Mouse (Mus musculus): ENCODE data around the gene Napb. TPM values are rescaled to one million over a fixed set of nuclear protein-coding genes. Genes with fewer than 3 reads are reported as not detected.
"Not testable (repeated sequence)": the region's sequence is repeated elsewhere in the genome, so short reads cannot be mapped to it uniquely, and the experiment has no call there.

The Napb gene
- 141 and 208 TPM in 2 replicates for polyA plus RNA-seq (2012; ENCODE audit: insufficient read depth, insufficient read length, low replicate concordance, missing spikeins)

DNA sequence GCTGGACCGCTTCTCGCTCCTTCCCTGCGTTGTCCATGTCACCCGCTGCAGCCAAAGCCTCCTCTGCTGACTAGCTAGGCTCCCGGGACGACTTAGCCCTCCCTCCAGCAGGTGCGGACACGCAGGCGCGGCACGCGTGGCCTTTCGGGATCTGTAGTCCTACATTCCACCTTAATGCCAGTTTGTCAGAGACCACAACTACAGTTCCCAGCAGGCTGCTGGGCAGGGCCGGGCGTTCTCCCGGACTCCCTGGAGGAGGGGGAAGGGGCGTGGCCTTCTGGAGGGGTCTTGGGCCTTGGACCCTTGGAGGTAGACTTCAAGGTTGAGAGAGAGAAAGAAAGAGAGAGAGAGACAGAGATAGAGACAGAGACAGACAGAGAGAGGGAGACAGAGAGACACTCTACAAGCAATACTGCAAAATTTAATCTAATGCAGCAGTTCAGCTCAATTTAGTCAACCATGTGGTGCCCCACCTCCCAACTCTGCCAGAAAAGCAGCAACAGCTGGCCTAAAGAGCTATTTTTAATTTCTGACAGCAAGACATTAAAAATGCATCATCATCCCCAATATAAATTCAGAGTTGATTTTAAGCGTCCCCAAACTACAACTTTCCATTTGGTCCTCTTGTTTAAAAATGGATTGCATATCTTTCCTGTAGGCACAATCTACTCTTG, at the start of gene Napb:
Gene Napb (minus strand): TSS at position 141 of the 674 bp plus-strand sequence.
- 3% methylated on average over 18 of the region's 18 CpGs for WGBS
- TF ChIP-seq CTCF (IDR thresholded peaks at IDR 0.05; ENCODE audit: insufficient read depth, low read depth, low read length) (no peak), POLR2A (IDR thresholded peaks at IDR 0.05; ENCODE audit: insufficient read depth, low read depth, low read length) (peak; percentile 93)
- Histone ChIP-seq H3K27ac (ENCODE audit: insufficient read depth, low read depth, low read length) (peak within 1 kb of the TSS; percentile 76), H3K4me3 (ENCODE audit: insufficient read depth, low read depth, low read length) (peak within 1 kb of the TSS; percentile 75), H3K4me1 (ENCODE audit: control insufficient read depth, insufficient read depth, low read length) (no peaks in the 10 kb centered on the region)

DNA sequence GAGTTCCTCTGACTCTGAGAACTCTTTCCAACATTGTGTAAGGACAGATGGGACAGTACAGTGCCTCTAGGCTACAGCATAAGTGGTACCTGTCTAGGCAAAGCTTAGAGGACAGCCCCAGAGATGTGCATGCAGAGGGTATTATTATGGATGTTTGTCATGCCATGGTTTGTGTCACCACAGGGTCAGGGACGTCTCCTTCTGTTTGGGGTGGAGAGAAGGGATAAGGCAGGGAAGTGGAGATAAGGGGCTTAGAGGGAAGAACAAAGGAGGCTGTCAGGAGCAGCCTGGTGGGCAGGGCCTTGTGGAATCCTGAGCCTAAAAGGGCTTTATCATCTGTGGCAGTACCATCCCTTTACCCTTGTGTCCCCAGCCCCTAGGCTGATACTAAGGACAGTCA, 49.4 kb upstream of the Napb start, which contains the start of gene 8030411F24Rik:
Gene 8030411F24Rik (plus strand): TSS at position 301 of the 400 bp plus-strand sequence.
- Histone ChIP-seq H3K27ac (ENCODE audit: insufficient read depth, low read depth, low read length) (no peak within 1 kb of the TSS), H3K4me3 (ENCODE audit: insufficient read depth, low read depth, low read length) (no peak within 1 kb of the TSS), H3K4me1 (ENCODE audit: control insufficient read depth, insufficient read depth, low read length) (no peaks in the 10 kb centered on the region)
- TF ChIP-seq CTCF (IDR thresholded peaks at IDR 0.05; ENCODE audit: insufficient read depth, low read depth, low read length) (no peak), POLR2A (IDR thresholded peaks at IDR 0.05; ENCODE audit: insufficient read depth, low read depth, low read length) (no peak)
- 16% methylated on average over 1 of the region's 1 CpGs for WGBS

DNA sequence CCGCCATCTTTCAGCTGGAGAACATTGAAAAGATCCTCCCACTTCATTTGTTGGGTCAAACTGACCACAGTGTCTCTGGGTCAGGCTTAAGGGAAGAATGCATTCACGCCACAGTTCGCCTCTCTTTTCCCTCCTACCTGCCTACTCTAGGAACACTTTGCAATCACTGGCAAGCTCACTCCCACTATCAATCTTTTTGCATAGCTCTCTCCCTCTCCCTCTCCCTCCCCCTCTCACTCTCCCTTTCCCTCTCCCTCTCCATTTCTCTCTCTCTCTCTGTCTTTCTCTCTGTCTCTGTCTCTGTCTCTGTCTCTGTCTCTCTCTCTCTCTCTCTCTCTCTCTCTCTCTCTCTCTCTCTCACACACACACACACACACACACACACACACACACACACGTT, 39.1 kb upstream of the Napb start, which contains the start of gene Cst11:
Gene Cst11 (minus strand): TSS at position 101 of the 400 bp plus-strand sequence.
- H3K4me3 ChIP-seq (ENCODE audit: insufficient read depth, low read depth, low read length): not testable (repeated sequence)
- WGBS: 91% methylated on average over 4 of the region's 4 CpGs

DNA sequence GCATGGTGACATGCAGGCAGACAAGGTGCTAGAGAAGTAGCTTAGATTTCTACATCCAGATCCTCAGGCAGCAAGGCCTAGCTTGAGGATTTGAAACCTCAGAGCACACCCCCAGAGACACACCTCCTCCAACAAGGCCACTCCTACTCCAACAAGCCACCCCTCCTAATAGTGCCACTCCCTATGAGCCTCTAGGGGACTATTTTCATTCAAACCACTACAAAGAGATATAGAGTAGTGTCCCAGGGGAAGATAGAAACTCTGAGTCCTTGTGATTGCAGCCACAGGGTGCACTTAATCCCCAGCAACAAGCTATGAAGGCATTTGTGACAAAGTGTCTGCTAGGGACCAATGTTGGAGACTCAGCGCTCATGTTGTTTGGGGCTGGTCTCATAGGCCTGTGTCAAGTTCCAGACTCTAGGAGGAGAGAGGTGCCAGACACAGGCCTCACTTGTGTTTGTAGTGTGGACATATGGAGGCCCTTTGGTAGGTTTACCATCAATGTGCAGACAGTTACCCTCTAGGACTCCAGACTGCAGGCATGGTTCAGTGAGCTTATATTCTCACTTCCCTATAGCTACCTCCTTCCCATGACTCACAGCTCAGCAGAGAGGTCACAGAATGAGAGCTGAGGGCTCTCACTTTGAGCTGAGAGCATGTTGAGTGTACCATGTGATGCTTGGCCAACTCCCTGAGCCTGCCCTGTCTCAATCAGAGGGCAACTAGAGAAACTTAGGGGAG, 31.6 kb upstream of the Napb start:
- Histone ChIP-seq H3K4me1 (ENCODE audit: control insufficient read depth, insufficient read depth, low read length) (no peaks in the 10 kb centered on the region), H3K27ac (ENCODE audit: insufficient read depth, low read depth, low read length) (no peak overlapping the region), H3K4me3 (ENCODE audit: insufficient read depth, low read depth, low read length) (no peak overlapping the region)
- WGBS: 94% methylated on average over 1 of the region's 1 CpGs
- TF ChIP-seq CTCF (IDR thresholded peaks at IDR 0.05; ENCODE audit: insufficient read depth, low read depth, low read length) (no peak), POLR2A (IDR thresholded peaks at IDR 0.05; ENCODE audit: insufficient read depth, low read depth, low read length) (no peak)

More for the DNA sequence above, 39.1 kb upstream of the Napb start, which contains the start of gene Cst11:
- H3K4me1 ChIP-seq (ENCODE audit: control insufficient read depth, insufficient read depth, low read length); H3K27ac ChIP-seq (ENCODE audit: insufficient read depth, low read depth, low read length): not testable (repeated sequence)

DNA sequence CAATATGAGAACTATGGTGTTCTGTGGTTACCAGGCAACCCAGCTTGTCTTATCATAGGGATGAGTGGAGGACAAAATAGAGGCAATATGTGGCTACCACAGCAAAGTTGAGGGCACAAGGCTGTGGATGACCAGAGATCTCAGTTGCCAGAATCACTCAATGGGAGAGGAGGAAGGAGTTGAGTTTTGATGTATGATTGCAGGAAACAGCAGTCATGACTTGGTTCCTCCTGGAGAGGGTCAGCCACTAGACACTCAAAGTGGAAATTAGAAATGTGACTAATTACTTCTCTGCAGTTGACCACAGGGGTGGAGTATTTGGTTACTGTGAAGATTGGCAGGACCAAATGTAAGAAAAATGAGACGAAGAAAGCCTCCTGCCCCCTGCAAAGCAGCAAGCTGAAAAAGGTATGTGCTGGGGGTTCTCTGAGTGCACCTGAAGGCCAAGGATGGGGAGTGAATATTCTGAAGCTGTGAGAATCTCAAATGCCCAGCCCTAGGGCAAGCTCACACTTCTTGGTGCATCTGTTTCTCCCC, 22.1 kb upstream of the Napb start:
- no peak overlapping the region for H3K27ac ChIP-seq (ENCODE audit: insufficient read depth, low read depth, low read length)
- 65% methylated on average over 1 of the region's 1 CpGs for WGBS
- no peaks in the 10 kb centered on the region for H3K4me1 ChIP-seq (ENCODE audit: control insufficient read depth, insufficient read depth, low read length)
- no peak for TF ChIP-seq CTCF (IDR thresholded peaks at IDR 0.05; ENCODE audit: insufficient read depth, low read depth, low read length)
- TF ChIP-seq POLR2A (IDR thresholded peaks at IDR 0.05; ENCODE audit: insufficient read depth, low read depth, low read length): no peak
- H3K4me3 ChIP-seq (ENCODE audit: insufficient read depth, low read depth, low read length): no peak overlapping the region

DNA sequence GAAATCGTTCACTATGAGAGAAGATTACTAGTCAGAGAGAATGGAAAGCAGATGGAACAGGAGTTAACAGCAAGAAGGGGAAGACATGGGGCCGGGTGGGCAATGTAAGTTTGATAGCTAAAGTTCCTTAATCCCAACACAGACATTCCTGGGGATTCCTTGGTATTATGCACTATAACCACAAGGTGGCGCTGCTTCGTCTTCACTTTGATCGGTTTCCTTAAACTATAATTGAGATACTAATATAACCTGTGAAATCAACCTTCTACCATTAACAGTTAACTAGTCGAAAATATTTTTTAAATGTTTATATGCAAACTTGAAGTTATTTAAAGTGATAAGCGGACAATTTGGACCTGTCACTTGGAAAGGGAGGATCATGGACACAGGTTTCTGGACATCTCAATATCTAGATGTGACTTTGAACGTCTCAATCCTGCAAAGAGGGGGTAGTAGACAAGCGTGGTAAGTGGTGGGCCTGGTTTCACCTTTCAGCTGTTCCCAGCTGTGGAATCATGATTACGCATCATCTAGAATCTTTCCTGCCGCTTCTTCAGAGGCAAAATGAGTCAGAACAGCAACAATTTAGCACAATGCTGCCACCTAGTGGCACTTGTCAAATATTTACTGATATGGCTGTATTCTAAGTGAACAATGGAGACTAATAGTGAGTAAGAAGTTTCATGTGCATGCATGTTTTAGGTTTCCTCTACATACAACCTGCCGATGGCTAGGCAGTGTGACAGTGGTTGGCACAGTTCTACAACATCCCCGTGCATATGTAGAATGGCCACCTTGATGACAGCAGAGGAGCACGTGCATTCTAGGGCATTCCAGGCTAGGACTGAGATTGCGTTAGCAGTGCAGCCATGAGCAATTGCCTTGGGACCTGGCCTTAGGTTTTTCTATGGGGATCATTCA, 19.9 kb upstream of the Napb start:
- H3K4me3 ChIP-seq (ENCODE audit: insufficient read depth, low read depth, low read length): peak overlapping the region; percentile 21
- no peaks in the 10 kb centered on the region for H3K4me1 ChIP-seq (ENCODE audit: control insufficient read depth, insufficient read depth, low read length)
- 15% methylated on average over 15 of the region's 15 CpGs for WGBS
- H3K27ac ChIP-seq (ENCODE audit: insufficient read depth, low read depth, low read length): peak overlapping the region; percentile 59
- TF ChIP-seq POLR2A (IDR thresholded peaks at IDR 0.05; ENCODE audit: insufficient read depth, low read depth, low read length) (no peak), CTCF (IDR thresholded peaks at IDR 0.05; ENCODE audit: insufficient read depth, low read depth, low read length) (no peak)

DNA sequence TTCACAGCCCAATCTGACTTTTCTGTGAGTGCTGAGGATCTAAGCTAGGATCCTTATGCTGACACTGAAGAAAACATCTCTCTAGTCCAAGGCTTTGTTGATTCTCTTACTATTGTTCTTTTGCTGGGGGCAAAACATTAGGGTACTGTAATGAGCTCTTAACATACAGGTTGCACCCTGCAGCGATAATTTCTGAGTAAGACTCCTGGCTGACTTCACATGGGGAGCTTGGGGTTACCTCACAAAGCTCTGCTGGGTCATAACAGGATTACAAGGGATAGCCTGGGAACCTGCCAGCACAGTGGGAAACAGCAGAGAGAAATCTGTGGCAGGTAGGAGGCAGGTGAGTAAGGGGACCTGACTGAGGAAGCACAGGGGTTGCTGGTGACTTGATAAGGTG, 17.8 kb upstream of the Napb start, which contains the start of gene Cstl1:
Gene Cstl1 (plus strand): TSS at position 301 of the 400 bp plus-strand sequence.
- TF ChIP-seq CTCF (IDR thresholded peaks at IDR 0.05; ENCODE audit: insufficient read depth, low read depth, low read length) (no peak), POLR2A (IDR thresholded peaks at IDR 0.05; ENCODE audit: insufficient read depth, low read depth, low read length) (no peak)
- WGBS: 87% methylated on average over 1 of the region's 1 CpGs
- Histone ChIP-seq H3K27ac (ENCODE audit: insufficient read depth, low read depth, low read length) (no peak within 1 kb of the TSS), H3K4me3 (ENCODE audit: insufficient read depth, low read depth, low read length) (no peak within 1 kb of the TSS), H3K4me1 (ENCODE audit: control insufficient read depth, insufficient read depth, low read length) (no peaks in the 10 kb centered on the region)

DNA sequence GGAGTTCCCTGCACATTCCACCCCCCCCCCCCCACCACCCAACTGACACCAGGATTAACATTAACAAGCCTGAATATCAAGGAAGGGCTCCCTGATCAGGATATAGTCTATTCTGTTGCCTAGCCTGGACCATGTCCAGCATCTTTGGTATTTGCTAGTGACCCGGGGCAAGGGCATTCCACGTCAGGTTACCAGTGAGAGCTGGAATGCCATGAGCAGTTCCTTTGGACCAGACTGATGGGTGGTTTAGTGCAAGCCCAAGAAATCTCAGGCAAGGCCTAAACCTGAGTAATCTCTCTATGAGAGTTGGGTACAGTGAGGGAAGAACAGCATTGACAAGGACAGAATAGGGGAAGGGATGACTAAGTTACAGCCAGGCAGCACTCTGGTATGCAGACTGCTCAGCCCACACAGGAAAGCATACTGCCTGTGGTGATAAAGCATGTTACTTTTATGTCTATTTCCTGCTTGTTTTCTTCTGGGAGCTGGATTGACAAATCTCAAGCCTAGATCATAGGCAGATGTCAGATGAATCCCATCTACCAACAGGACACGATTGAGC, 11.7 kb upstream of the Napb start:
- H3K4me1 ChIP-seq (ENCODE audit: control insufficient read depth, insufficient read depth, low read length): no peaks in the 10 kb centered on the region
- TF ChIP-seq POLR2A (IDR thresholded peaks at IDR 0.05; ENCODE audit: insufficient read depth, low read depth, low read length): no peak
- no peak overlapping the region for H3K4me3 ChIP-seq (ENCODE audit: insufficient read depth, low read depth, low read length)
- WGBS: 77% methylated on average over 3 of the region's 3 CpGs
- H3K27ac ChIP-seq (ENCODE audit: insufficient read depth, low read depth, low read length): no peak overlapping the region

Data from olfactory bulb, adult 2 months (tissue).